Mouse (Mus musculus): ENCODE measurements around the gene Nr2e1. TPM values are rescaled to one million over a fixed set of nuclear protein-coding genes. Genes with fewer than 3 reads are reported as not detected.

Nr2e1 gene
- not detected for polyA plus RNA-seq (2017; shearing (Covaris generic))

DNA sequence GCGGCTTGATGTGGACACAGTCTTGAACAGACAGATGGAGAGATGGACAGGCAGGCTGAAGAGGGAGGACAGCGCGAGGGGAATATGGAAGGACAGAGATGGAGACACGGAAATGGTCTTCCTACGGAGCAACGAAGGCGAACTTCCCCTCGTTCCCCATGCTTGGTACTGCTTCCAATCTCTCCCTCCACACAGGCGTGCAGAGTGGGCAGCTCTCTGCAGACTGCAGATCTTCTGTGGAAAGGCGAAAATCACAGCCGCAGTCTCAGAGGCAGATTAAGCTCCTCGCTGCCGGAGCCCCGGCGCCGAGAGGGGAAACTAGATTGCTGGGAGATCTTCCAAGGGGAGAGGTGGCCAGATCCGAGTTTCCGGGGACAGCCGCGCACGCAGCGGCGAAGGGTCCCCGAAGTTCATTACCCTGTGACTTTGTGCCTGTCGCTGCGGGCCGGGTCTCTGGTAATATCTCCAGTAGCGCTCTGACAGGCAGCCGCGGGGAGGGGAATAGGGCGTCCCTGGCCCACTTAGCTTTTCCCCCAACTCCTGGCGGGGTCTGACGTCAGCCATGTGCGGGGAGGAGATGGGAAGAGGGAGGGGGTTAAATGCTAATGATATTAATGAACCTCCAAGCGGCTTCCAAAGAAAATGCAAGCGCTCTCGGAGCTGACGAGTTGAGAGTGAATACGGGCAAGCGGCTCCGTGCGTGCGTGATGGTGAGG, at the start of gene Nr2e1, which contains the start of gene Ostm1:
TSS of gene Nr2e1 (minus strand) at position 476 of the 716 bp plus-strand sequence.
TSS of gene Ostm1 (plus strand) at position 666 of the 716 bp plus-strand sequence.

Other genes with a start within 250 kb of the Nr2e1 start
- gene Afg1l, start 105.1 kb downstream of the Nr2e1 start, polyA plus RNA-seq (2017; shearing (Covaris generic)) = 6.2 TPM
- gene Snx3, start 81.6 kb downstream of the Nr2e1 start, polyA plus RNA-seq (2017; shearing (Covaris generic)) = 312 TPM
- gene Ostm1, start 190 bp upstream of the Nr2e1 start, polyA plus RNA-seq (2017; shearing (Covaris generic)) = 46.6 TPM
- gene Sec63, start 177.9 kb upstream of the Nr2e1 start, polyA plus RNA-seq (2017; shearing (Covaris generic)) = 55.2 TPM